Mouse (Mus musculus): ENCODE results near the gene Alox8.

Gene Alox8

GRCm38 (mm10) chr11:69197743-69198142 lies at the start of gene Alox8:
Alox8 (minus strand) TSS chr11:69197843.
- no peak for DNase-seq (ENCODE audit: low spot score in 2 of 2)

GRCm38 (mm10) chr11:69245643-69246042 lies 48.0 kb upstream of the Alox8 start:
- DNase-seq (ENCODE audit: low spot score in 2 of 2), result no peak

GRCm38 (mm10) chr11:69244911-69245310 lies 47.3 kb upstream of the Alox8 start:
- DNase-seq (ENCODE audit: low spot score in 2 of 2), result no peak

- DNase-seq (ENCODE audit: low spot score in 2 of 2), result no peak
These were observed 39.2 kb upstream of the Alox8 start, which contains the start of gene Gucy2e for GRCm38 (mm10) chr11:69236926-69237260. Gucy2e (minus strand) TSS chr11:69237036.

GRCm38 (mm10) chr11:69236061-69236925 lies 38.6 kb upstream of the Alox8 start:
- DNase-seq (ENCODE audit: low spot score in 2 of 2), result no peak

- DNase-seq (ENCODE audit: low spot score in 2 of 2), result peak; percentile 34 to 56
These were observed 37.8 kb upstream of the Alox8 start for GRCm38 (mm10) chr11:69235285-69236060.

- DNase-seq (ENCODE audit: low spot score in 2 of 2), result no peak
These were observed 35.5 kb upstream of the Alox8 start for GRCm38 (mm10) chr11:69233141-69233540.

GRCm38 (mm10) chr11:69230420-69230819 lies 32.8 kb upstream of the Alox8 start:
- DNase-seq (ENCODE audit: low spot score in 2 of 2), result no peak

- DNase-seq (ENCODE audit: low spot score in 2 of 2), result no peak
These were observed 28.1 kb upstream of the Alox8 start for GRCm38 (mm10) chr11:69225715-69226114.

- DNase-seq (ENCODE audit: low spot score in 2 of 2), result no peak
These were observed 25.5 kb upstream of the Alox8 start for GRCm38 (mm10) chr11:69223101-69223500.

- DNase-seq (ENCODE audit: low spot score in 2 of 2), result no peak
These were observed 23.4 kb upstream of the Alox8 start for GRCm38 (mm10) chr11:69221070-69221469.

- no peak for DNase-seq (ENCODE audit: low spot score in 2 of 2)
These were observed 21.0 kb upstream of the Alox8 start for GRCm38 (mm10) chr11:69218661-69219060.

- no peak for DNase-seq (ENCODE audit: low spot score in 2 of 2)
These were observed 19.8 kb upstream of the Alox8 start for GRCm38 (mm10) chr11:69217411-69217810.

GRCm38 (mm10) chr11:69211431-69211830 lies 13.8 kb upstream of the Alox8 start:
- peak; percentile 39 to 43 for DNase-seq (ENCODE audit: low spot score in 2 of 2)

- no peak for DNase-seq (ENCODE audit: low spot score in 2 of 2)
These were observed 5.0 kb upstream of the Alox8 start for GRCm38 (mm10) chr11:69202469-69203230.

- DNase-seq (ENCODE audit: low spot score in 2 of 2), result no peak
These were observed 2.6 kb upstream of the Alox8 start for GRCm38 (mm10) chr11:69200231-69200630.

GRCm38 (mm10) chr11:69199251-69199650 lies 1.6 kb upstream of the Alox8 start:
- no peak for DNase-seq (ENCODE audit: low spot score in 2 of 2)

- DNase-seq (ENCODE audit: low spot score in 2 of 2), result no peak
These were observed 449 bp downstream of the Alox8 start for GRCm38 (mm10) chr11:69197194-69197593.

- DNase-seq (ENCODE audit: low spot score in 2 of 2), result no peak
These were observed 877 bp downstream of the Alox8 start for GRCm38 (mm10) chr11:69196766-69197165.

- no peak for DNase-seq (ENCODE audit: low spot score in 2 of 2)
These were observed 4.8 kb downstream of the Alox8 start for GRCm38 (mm10) chr11:69192840-69193239.

GRCm38 (mm10) chr11:69185936-69186335 lies 11.7 kb downstream of the Alox8 start:
- no peak for DNase-seq (ENCODE audit: low spot score in 2 of 2)

GRCm38 (mm10) chr11:69185031-69185430 lies 12.6 kb downstream of the Alox8 start:
- no peak for DNase-seq (ENCODE audit: low spot score in 2 of 2)
